Mouse (Mus musculus) G1E (cell line): Measurements from ENCODE around the gene Abcb5. TPM values are rescaled to one million over a fixed set of nuclear protein-coding genes. Genes with fewer than 3 reads are reported as not detected.

ENCODE experiments used
- ATAC-seq: 2 replicates; pipeline ENCODE4 v1.8.0; 2016; ENCODE audit warnings: mild to moderate bottlenecking; ENCODE audit not compliant: insufficient number of reproducible peaks, poor library complexity, low FRiP score, severe bottlenecking; ENCODE audit errors: extremely low read depth
- DNase-seq: peaks from one replicate; pipeline ENCODE4 v3.0.0; 2012; ENCODE audit warnings: low spot score
- H3K27me3 ChIP-seq: 2 replicates; pipeline ENCODE4 v1.6.1; 2012; ENCODE audit warnings: mild to moderate bottlenecking, low read length, inconsistent platforms; ENCODE audit not compliant: insufficient read depth
- H3K36me3 ChIP-seq: replicated peaks from 2 replicates; pipeline ENCODE3; 2012; ENCODE audit warnings: mild to moderate bottlenecking, inconsistent platforms
- H3K4me1 ChIP-seq: 2 replicates; pipeline ENCODE4 v1.6.1; 2012; ENCODE audit warnings: low read depth, low read length, inconsistent platforms, mixed read lengths; ENCODE audit not compliant: insufficient read depth
- H3K4me3 ChIP-seq: 2 replicates; pipeline ENCODE4 v1.5.1; 2012; ENCODE audit warnings: low read depth, mild to moderate bottlenecking, inconsistent platforms, low read length, moderate library complexity, mixed read lengths
- H3K9me3 ChIP-seq: replicated peaks from 2 replicates; pipeline ENCODE4 v1.6.1; 2012; ENCODE audit warnings: inconsistent platforms
- CTCF ChIP-seq: IDR thresholded peaks from 2 replicates; pipeline ENCODE4 v1.5.1; 2012; ENCODE audit warnings: low read depth, low read length, inconsistent platforms, mixed read lengths
- GATA1 ChIP-seq: IDR thresholded peaks from 2 replicates; pipeline ENCODE4 v1.6.1; 2012; ENCODE audit warnings: borderline replicate concordance, low read length, inconsistent platforms, mixed read lengths
- GATA2 ChIP-seq: IDR thresholded peaks from 2 replicates; pipeline ENCODE4 v1.6.1; 2012; ENCODE audit warnings: low read depth, low read length, inconsistent platforms, borderline replicate concordance
- POLR2AphosphoS5 ChIP-seq: IDR thresholded peaks from 2 replicates; pipeline ENCODE4 v1.6.1; 2012; ENCODE audit warnings: low read depth, low read length, inconsistent platforms; ENCODE audit not compliant: insufficient replicate concordance
- TAL1 ChIP-seq: conservative IDR thresholded peaks from 2 replicates; pipeline ENCODE4 v1.6.1; 2012; ENCODE audit warnings: low read depth, low read length, inconsistent platforms, mixed read lengths
- polyA plus RNA-seq: library from polyadenylated mRNA; stranded (reverse); fragments of >175 nt; gene quantifications from 2 replicates; pipeline ENCODE4 v1.2.3, GENCODE M21; 2012
- total RNA-seq, 2 experiments: library from RNA; stranded (forward) in 1 of 2; stranded (reverse) in 1 of 2; fragments of 200-1000 nt in 1 of 2; fragments of >200 nt in 1 of 2; fragmentation: Nextera tagmentation in 1 of 2; gene quantifications; 2 replicates each; pipeline ENCODE4 v1.2.3; 2014 to 2017

The Abcb5 gene
- total and polyA plus RNA-seq, 3 experiments, result 0.11 TPM; not detected in 2

DNA sequence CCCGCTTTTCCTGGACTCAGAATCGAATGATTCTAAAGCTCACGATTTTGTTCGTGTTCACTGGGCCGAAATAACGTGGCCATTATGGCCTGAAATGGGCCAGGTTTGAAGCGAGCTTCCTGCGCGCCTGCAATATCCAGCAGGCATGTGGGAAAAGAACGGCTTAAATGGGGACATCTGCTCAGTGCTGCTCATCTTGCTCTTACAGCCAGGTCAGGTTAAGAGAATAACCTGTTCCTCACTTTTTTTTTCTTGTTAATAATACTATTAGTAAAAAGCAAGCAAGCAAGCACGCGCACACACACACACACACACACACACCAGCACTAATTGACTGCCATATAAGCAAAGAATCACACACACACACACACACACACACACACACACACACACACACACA lies 125.4 kb downstream of the Abcb5 start:
- 0 out of 2 replicates have a peak, but pooled peaks cover 2% of the 10 kb centered on the region for H3K9me3 ChIP-seq
- H3K4me3 ChIP-seq, result no peak overlapping the region
- no peaks in the 10 kb centered on the region for H3K4me1 ChIP-seq
- DNase-seq, result no peak
- TF ChIP-seq TAL1 (no peak), CTCF (no peak), GATA2 (no peak), POLR2AphosphoS5 (no peak), GATA1 (no peak)
- H3K36me3 ChIP-seq, result no peaks in the 10 kb centered on the region
- peaks cover 27% of the 10 kb centered on the region for H3K27me3 ChIP-seq
- no peak for ATAC-seq

DNA sequence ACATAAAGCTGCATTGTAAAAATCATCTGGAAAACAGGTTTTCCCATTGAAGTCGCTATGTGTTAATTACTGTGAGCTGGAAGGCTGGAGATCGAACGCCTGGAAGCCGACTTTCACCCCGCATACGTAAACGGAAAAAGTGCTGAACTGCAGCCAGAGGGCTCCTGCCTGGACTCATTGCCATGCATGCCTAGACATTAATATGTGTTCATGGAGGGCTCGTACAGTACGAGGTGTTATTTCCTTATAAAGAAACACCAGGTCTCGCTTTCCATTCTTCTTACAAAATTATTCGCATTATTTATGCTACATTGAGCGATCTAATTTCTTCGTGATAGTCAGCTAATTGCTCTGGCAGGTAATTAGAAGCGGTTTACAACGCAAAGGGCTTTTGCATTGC lies 125.9 kb downstream of the Abcb5 start:
- DNase-seq, result no peak
- H3K27me3 ChIP-seq, result peaks cover 27% of the 10 kb centered on the region

DNA sequence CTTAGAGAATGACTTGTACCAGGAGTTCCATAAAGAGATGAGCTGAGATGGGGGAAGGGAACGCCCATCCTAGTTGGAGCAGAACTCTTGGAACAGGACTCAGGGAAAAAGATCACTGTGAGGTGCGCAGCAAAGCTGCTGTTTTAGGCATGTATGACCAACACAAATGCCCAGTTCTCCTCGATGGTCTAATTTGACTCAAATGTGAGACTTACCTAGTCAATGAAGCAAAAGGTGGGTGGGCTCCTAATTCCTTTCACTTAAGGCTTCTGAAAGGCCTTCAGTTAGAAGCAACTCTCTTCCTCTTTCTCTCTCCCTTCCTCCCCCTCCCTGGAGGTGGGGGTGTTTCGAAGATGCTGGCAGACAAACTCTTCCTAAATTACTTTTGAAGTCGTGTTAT lies 126.8 kb downstream of the Abcb5 start:
- Histone ChIP-seq H3K27me3 (peaks cover 27% of the 10 kb centered on the region), H3K36me3 (no peaks in the 10 kb centered on the region), H3K4me1 (no peaks in the 10 kb centered on the region)

More for the DNA sequence above, 125.9 kb downstream of the Abcb5 start:
- Histone ChIP-seq H3K9me3 (0 out of 2 replicates have a peak, but pooled peaks cover 2% of the 10 kb centered on the region), H3K36me3 (no peaks in the 10 kb centered on the region), H3K4me1 (no peaks in the 10 kb centered on the region), H3K4me3 (no peak overlapping the region)
- TF ChIP-seq TAL1 (no peak), GATA2 (no peak), GATA1 (no peak), CTCF (no peak)
- ATAC-seq, result no peak

DNA sequence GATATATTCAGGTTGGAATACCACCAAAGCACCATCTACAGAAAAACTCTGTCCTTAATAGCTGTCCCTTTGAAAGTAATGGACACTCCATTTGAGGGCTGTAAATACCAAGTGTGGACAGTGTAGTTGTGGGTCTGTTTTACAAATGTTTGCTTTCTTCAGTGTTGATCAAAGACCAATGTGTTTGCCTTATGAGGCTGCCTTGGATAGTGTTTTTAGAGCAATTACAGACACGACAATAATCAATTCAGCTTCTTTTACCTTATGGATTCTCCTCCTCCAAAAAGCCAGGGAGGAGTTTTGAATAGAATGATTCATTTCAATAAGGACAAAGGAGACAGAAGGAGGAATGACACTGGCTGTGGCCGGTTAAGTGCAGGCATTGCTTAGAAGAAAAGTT lies 128.0 kb downstream of the Abcb5 start:
- peaks cover 27% of the 10 kb centered on the region for H3K27me3 ChIP-seq
- no peaks in the 10 kb centered on the region for H3K36me3 ChIP-seq
- no peaks in the 10 kb centered on the region for H3K4me1 ChIP-seq
- DNase-seq (no peak), ATAC-seq (no peak)
- no peak overlapping the region for H3K4me3 ChIP-seq
- H3K9me3 ChIP-seq, result 0 out of 2 replicates have a peak, but pooled peaks cover 2% of the 10 kb centered on the region
- TF ChIP-seq GATA1 (no peak), POLR2AphosphoS5 (no peak), TAL1 (no peak), GATA2 (no peak), CTCF (no peak)

More for the DNA sequence above, 126.8 kb downstream of the Abcb5 start:
- DNase-seq, result no peak
- no peak for ATAC-seq
- Histone ChIP-seq H3K4me3 (no peak overlapping the region), H3K9me3 (0 out of 2 replicates have a peak, but pooled peaks cover 2% of the 10 kb centered on the region)
- no peak for TF ChIP-seq TAL1
- TF ChIP-seq POLR2AphosphoS5, result no peak
- TF ChIP-seq GATA1, result no peak
- TF ChIP-seq GATA2, result no peak

DNA sequence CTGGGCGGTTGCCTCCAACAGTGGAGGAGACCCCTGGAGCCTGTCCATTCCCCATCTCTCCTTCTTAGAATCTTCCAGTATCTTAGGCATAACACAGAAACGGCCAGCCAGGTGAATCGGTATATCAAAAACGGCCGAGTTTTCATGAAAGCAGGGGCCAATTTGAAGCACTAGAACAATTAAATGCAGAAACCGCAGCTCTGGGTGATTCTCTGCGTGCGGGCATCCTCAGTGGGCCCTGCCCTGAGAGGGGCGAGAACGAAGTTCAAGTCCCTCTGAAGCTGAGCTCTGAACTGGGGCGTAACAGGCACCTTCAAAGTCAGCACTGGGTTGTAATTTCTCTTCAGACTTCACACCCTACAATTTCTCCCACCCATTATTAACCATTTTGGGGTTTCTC lies 128.9 kb downstream of the Abcb5 start:
- TF ChIP-seq GATA1, result no peak
- TF ChIP-seq CTCF, result no peak
- TF ChIP-seq TAL1, result no peak
- no peak for TF ChIP-seq GATA2
- no peak for TF ChIP-seq POLR2AphosphoS5
- no peaks in the 10 kb centered on the region for H3K36me3 ChIP-seq
- H3K4me3 ChIP-seq, result no peak overlapping the region
- H3K27me3 ChIP-seq, result peaks cover 22% of the 10 kb centered on the region
- DNase-seq (no peak), ATAC-seq (no peak)
- H3K4me1 ChIP-seq, result no peaks in the 10 kb centered on the region
- 0 out of 2 replicates have a peak, but pooled peaks cover 2% of the 10 kb centered on the region for H3K9me3 ChIP-seq

DNA sequence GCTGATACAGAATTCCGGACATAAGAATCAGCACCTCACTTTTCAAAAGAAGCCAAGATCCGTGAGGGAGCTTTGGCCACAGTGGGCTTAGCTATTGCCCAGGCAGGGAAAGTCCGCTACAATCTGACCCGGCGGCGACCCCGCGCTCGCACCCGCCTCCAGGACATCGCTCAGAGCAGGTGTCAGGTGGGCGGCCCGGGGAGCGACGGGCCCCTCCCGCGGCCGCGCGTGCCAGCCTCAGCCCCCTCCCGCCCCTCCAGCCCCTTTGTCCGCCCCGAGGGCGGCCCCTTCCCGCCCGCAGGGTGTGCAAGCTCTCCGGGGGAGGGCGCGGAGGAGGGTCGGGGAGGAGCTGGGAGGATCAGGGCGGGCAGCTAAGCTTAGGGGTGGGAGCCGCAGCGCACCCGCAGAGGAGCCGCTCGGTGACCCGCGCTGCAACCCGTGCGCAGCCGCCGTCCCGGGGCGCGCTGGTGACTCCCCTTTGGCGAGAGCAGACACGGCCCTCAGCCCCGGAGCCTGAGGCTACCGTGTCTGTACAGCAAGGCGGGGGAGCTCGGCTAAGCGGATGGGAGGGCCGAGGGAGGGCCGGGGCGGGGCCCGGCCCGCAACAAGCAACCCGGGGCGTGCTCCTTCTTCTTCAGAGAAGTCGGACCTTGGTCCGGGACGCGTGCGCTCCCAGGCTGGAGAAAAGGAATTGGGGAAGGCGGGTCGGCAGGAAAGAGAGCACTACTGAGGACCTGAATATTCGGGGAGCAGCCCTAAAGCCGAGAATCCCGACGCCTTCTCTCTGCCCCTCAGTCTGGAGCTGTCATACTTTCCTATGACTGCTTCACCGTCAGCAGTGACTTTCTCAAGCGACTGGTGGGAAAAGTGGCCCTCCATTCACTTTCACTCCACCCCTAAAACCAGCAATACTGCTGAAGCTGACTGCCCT lies 129.5 kb downstream of the Abcb5 start:
- Histone ChIP-seq H3K36me3 (no peaks in the 10 kb centered on the region), H3K27me3 (peaks cover 22% of the 10 kb centered on the region), H3K4me3 (no peak overlapping the region), H3K4me1 (no peaks in the 10 kb centered on the region), H3K9me3 (0 out of 2 replicates have a peak, but pooled peaks cover 2% of the 10 kb centered on the region)
- no peak for TF ChIP-seq GATA2
- TF ChIP-seq TAL1, result no peak
- TF ChIP-seq POLR2AphosphoS5, result no peak
- no peak for TF ChIP-seq CTCF
- TF ChIP-seq GATA1, result no peak
- ATAC-seq, result no peak
- DNase-seq, result no peak
